ENCODE assay signal across 14 mouse cellular contexts in genomic region chr4:53147454-53147853, GRCm38 (mm10). TPM values are rescaled to one million over a fixed set of nuclear protein-coding genes. Genes with fewer than 3 reads are reported as not detected.
DNase-seq lines count a peak whose midpoint lies in the region; ATAC-seq and TF ChIP-seq lines count a peak whose summit lies in the region.
"Had no signal": no experiment of that assay in that cellular context is flagged by ENCODE, and none has a peak within 500 bp of the region (broad histone marks: within the 10 kb centered on the region; RNA-seq: fewer than 3 reads in every experiment).

No protein-coding gene starts in this region.

- H3K4me3 ChIP-seq in hindbrain, postnatal 0 days (ENCODE audit: low read length) = no peak overlapping the region
- no peak overlapping the region for H3K4me3 ChIP-seq in hindbrain, embryonic 11.5 days (ENCODE audit: low read depth, low read length)
- H3K4me3 ChIP-seq: embryonic facial prominence, embryonic 15.5 days; forebrain, embryonic 13.5 days; hindbrain, embryonic 15.5 days; layer of hippocampus, adult 2 months had no signal

- no peak overlapping the region for H3K27ac ChIP-seq in hindbrain, postnatal 0 days
- no peak overlapping the region for H3K27ac ChIP-seq in hindbrain, embryonic 11.5 days (ENCODE audit: low read depth, low read length)
- H3K27ac ChIP-seq: embryonic facial prominence, embryonic 15.5 days; forebrain, embryonic 13.5 days; hindbrain, embryonic 15.5 days; layer of hippocampus, adult 2 months had no signal

- peak; percentile 25 for DNase-seq in hindbrain, postnatal 0 days (ENCODE audit: low spot score)
- DNase-seq in hindbrain, embryonic 11.5 days (ENCODE audit: low spot score) = no peak
- DNase-seq in ovary, adult 18-20 months (ENCODE audit: low spot score) = peak; percentile 31
- no peak for DNase-seq in ovary, postnatal 10 days (ENCODE audit: low spot score)
- DNase-seq in adipocyte (ENCODE audit: low spot score) = peak; percentile 62
- DNase-seq in skeletal muscle tissue, adult 2 months (ENCODE audit: low read depth, low spot score) = peak; percentile 24
- DNase-seq in urinary bladder, postnatal 25 days (ENCODE audit: low spot score) = no peak
- DNase-seq: cerebellum, postnatal 25 days; lung, postnatal 36 days; spleen, adult 18-20 months had no signal

- no peaks in the 10 kb centered on the region for H3K27me3 ChIP-seq in hindbrain, postnatal 0 days (ENCODE audit: insufficient read depth, low read length)
- H3K27me3 ChIP-seq in hindbrain, embryonic 11.5 days (ENCODE audit: control insufficient read depth, insufficient read depth, low read length) = no peaks in the 10 kb centered on the region
- H3K27me3 ChIP-seq: embryonic facial prominence, embryonic 15.5 days; forebrain, embryonic 13.5 days; hindbrain, embryonic 15.5 days had no signal

- no peak overlapping the region for H3K9ac ChIP-seq in hindbrain, postnatal 0 days (replicated peaks; ENCODE audit: low read length)
- no peak overlapping the region for H3K9ac ChIP-seq in hindbrain, embryonic 11.5 days (ENCODE audit: low read depth, low read length)
- H3K9ac ChIP-seq: embryonic facial prominence, embryonic 15.5 days; forebrain, embryonic 13.5 days; hindbrain, embryonic 15.5 days had no signal

- H3K9me3 ChIP-seq in hindbrain, postnatal 0 days (ENCODE audit: low read length) = no peaks in the 10 kb centered on the region
- H3K9me3 ChIP-seq in hindbrain, embryonic 11.5 days (ENCODE audit: control insufficient read depth, low read length) = no peaks in the 10 kb centered on the region
- H3K9me3 ChIP-seq: embryonic facial prominence, embryonic 15.5 days; forebrain, embryonic 13.5 days; hindbrain, embryonic 15.5 days had no signal

- no peak overlapping the region for H3K4me2 ChIP-seq in hindbrain, postnatal 0 days (ENCODE audit: low read depth, low read length)
- no peak overlapping the region for H3K4me2 ChIP-seq in hindbrain, embryonic 11.5 days (replicated peaks; ENCODE audit: low read depth, low read length)
- H3K4me2 ChIP-seq: embryonic facial prominence, embryonic 15.5 days; forebrain, embryonic 13.5 days; hindbrain, embryonic 15.5 days had no signal

- no peak for TF ChIP-seq CTCF in hindbrain, postnatal 0 days (IDR thresholded peaks at IDR 0.05; ENCODE audit: low read depth)

- ATAC-seq in hindbrain, postnatal 0 days = no peak
- no peak for ATAC-seq in hindbrain, embryonic 11.5 days (ENCODE audit: low FRiP score)
- ATAC-seq: forebrain, embryonic 13.5 days had no signal

- peaks cover 18% of the 10 kb centered on the region for H3K4me1 ChIP-seq in hindbrain, postnatal 0 days (ENCODE audit: insufficient read depth, low read length)
- H3K4me1 ChIP-seq in hindbrain, embryonic 11.5 days (replicated peaks; ENCODE audit: control insufficient read depth, insufficient read depth, low read length) = 0 out of 2 replicates have a peak, but pooled peaks cover 2% of the 10 kb centered on the region

- H3K36me3 ChIP-seq in hindbrain, postnatal 0 days (ENCODE audit: insufficient read depth, low read length) = no peaks in the 10 kb centered on the region
- no peaks in the 10 kb centered on the region for H3K36me3 ChIP-seq in hindbrain, embryonic 11.5 days (ENCODE audit: control insufficient read depth, insufficient read depth, low read length)
- H3K36me3 ChIP-seq: hindbrain, embryonic 15.5 days had no signal

- 8% methylated on average over 2 of the region's 2 CpGs for WGBS in hindbrain, postnatal 0 days
- WGBS in hindbrain, embryonic 11.5 days = 18% methylated on average over 2 of the region's 2 CpGs

RNA-seq across cellular contexts. Expression of gene Abca1, which starts 12.2 kb away (rescaled TPM):
- 43.5 and 49.5 TPM in 2 replicates for total RNA-seq in hindbrain, postnatal 0 days (2014; rRNA removed)
- polyA plus RNA-seq in hindbrain, postnatal 0 days (2015; fragmentation: Nextera tagmentation; extraction: Ambion mirVana) = 8.8 TPM in 2 replicates
- polyA plus RNA-seq in hindbrain, embryonic 11.5 days (2014; fragmentation: Nextera tagmentation; extraction: Ambion mirVana) = 6.1 and 7.5 TPM in 2 replicates

Comparison
In these comparisons a context has a peak if more than half of its experiments do, and no peak if none do; other contexts are left out.
1. DNase-seq: peak in hindbrain, postnatal 0 days (single experiment), ovary, adult 18-20 months (single experiment), adipocyte (single experiment) and skeletal muscle tissue, adult 2 months (single experiment); none in hindbrain, embryonic 11.5 days (single experiment), ovary, postnatal 10 days (single experiment) and urinary bladder, postnatal 25 days (single experiment).